Mouse (Mus musculus): ENCODE measurements around the gene Phf7.

Gene Phf7

DNA sequence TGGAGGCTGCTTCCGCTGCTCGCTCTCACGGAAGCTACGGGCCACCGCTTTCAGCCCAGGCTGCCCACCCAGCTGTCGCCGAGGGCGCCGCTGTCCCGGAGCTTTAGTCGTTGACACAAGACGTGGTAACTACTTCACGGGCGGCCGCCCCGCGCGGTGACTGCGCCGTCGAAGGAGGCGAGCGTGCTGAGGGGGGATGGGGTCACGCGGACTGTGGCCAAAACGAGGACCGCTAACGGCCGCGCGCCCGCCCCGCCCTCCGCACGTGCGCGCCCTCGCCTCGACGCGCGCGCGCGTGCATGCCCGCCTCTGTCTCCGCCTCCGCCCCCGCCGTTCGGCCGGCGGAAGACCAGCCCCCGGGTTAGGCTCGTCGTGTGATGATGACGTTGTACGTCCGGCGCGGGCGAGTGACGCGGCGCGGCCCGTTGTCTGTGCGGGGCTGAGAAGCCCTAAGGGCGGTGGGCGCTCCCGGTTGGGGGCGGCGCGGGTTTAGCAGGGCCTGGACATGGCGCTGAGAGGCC, at the start of gene Phf7, which contains the start of gene Bap1:
Phf7 (minus strand) TSS at position 234 of the 521 bp plus-strand sequence.
Bap1 (plus strand) TSS at position 367 of the 521 bp plus-strand sequence.
- peak; percentile 96 for DNase-seq

DNA sequence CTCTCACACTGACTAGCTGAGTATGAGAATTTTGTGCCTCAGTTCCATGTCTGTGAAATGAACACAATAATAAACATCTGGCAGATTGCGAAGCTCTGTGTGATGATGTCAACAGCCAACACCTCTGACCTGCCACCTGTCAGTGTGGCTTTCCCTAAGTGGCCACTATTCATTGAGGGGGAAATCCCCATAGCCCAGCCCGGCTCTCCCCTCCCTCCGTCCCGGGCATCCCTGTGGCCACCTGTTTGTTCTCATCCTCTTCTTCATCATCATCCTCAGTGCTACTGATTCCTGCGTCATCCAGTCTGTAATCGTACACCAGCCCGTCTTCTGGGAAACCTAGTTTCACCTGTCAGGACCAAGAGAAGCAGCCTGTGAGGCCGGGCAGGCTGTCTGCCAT, 34.6 kb upstream of the Phf7 start:
- DNase-seq = no peak

- peak; percentile 86 for DNase-seq
These were observed 21.0 kb upstream of the Phf7 start for GRCm38 (mm10) chr14:31272164-31272563.

- no peak for DNase-seq
These were observed 20.0 kb upstream of the Phf7 start for GRCm38 (mm10) chr14:31271121-31271520.

- DNase-seq = peak; percentile 77
These were observed 18.5 kb upstream of the Phf7 start for GRCm38 (mm10) chr14:31269456-31270100.

- DNase-seq = no peak
These were observed 17.3 kb upstream of the Phf7 start for GRCm38 (mm10) chr14:31268301-31269001.

DNA sequence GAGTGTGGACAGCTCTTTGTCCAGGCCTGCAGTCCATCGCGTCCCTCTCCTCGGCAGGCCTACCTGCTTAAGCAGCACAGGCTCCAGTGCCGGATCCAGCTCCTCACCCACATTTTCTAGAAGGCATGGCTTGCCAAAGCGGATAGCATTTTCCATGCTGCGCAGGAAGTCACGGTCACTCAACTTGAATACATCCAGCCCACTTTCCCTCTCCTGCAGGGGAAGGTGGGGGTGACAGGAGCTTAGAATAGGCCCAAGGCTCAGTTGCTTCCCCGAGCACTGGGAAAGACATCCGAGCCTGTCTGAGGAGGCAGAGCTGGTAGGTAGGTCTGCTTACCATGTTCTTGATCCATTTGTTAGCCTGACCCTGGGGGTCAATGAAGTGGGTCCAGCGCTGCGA, 16.5 kb upstream of the Phf7 start:
- DNase-seq = no peak

GRCm38 (mm10) chr14:31260932-31261331, 9.8 kb upstream of the Phf7 start:
- no peak for DNase-seq

- no peak for DNase-seq
These were observed 9.3 kb upstream of the Phf7 start for GRCm38 (mm10) chr14:31260374-31260773.

- DNase-seq = no peak
These were observed 7.4 kb upstream of the Phf7 start for GRCm38 (mm10) chr14:31258476-31259050.

GRCm38 (mm10) chr14:31252091-31252490, 974 bp upstream of the Phf7 start:
- no peak for DNase-seq

GRCm38 (mm10) chr14:31251626-31252025, 509 bp upstream of the Phf7 start:
- DNase-seq = no peak

- no peak for DNase-seq
These were observed 664 bp downstream of the Phf7 start for GRCm38 (mm10) chr14:31250222-31251083.

GRCm38 (mm10) chr14:31248396-31248795, 2.7 kb downstream of the Phf7 start:
- DNase-seq = no peak

- DNase-seq = no peak
These were observed 5.2 kb downstream of the Phf7 start for GRCm38 (mm10) chr14:31245946-31246345.

DNA sequence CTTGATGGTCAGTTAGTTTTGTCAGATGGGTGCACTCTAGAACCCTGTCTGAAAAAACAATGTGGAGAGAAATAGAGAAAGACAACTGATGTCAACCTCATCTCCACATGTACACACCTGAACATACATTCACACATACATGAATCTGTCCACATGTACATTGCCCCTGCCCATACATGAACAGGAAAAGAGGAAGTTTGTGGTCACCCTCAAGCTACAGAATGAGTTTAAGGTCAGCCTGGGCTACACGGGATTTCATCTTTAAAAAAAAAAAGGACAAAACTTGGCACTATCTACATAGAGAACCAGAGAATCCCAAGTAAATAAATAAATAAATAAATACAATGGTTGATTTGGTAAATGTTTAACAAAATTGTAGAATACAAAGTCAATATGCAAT, 6.3 kb downstream of the Phf7 start:
- DNase-seq = no peak

DNA sequence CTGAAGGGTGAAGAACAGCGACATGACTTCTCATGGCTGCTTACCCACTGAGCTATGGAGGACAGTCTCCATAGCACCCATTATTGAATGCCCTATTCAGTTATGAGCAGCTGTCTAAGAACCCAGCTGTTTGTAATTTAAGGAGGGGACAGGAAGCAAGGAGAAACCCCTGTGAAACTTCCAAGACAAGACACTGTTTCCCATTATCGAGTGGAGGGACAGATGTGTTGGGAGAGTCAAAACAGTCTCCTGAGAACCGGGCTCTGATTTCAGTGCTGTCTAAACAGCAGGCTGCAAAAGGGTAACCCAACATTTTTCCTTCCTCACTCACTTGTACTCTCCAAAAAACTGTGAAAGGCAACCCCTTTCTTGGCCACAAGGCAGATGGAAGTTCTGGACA, 10.6 kb downstream of the Phf7 start:
- DNase-seq = no peak

- peak; percentile 79 for DNase-seq
These were observed 13.8 kb downstream of the Phf7 start for GRCm38 (mm10) chr14:31237101-31237882.

DNA sequence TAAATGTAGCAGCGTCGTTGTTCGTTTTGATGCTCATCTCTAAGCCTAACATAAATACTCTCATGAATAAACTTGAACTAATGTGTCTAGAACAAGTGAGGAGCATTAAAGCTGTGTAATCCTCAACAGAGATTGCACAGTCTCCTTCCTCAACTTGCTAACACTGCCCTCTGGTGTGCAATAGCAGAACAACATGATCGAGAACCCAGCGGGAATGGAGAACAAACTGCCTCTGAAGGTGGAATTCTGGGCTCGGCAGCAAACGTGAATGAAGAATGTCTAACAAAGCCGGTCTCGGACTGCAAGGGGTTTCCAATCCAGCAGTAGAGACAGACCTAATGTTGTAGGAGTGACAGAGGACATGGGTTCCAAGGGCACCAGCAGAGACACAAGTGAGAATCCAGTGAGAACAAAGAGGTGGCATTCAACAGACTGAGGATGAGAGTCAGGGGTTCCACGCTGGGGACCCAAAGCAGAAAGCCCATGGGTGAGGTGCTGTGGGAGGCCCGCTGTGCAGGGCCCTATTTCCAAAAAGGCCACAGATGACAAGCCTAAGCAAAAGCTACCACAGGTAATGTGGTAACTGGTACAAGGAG, 17.0 kb downstream of the Phf7 start:
- DNase-seq = peak; percentile 93

DNA sequence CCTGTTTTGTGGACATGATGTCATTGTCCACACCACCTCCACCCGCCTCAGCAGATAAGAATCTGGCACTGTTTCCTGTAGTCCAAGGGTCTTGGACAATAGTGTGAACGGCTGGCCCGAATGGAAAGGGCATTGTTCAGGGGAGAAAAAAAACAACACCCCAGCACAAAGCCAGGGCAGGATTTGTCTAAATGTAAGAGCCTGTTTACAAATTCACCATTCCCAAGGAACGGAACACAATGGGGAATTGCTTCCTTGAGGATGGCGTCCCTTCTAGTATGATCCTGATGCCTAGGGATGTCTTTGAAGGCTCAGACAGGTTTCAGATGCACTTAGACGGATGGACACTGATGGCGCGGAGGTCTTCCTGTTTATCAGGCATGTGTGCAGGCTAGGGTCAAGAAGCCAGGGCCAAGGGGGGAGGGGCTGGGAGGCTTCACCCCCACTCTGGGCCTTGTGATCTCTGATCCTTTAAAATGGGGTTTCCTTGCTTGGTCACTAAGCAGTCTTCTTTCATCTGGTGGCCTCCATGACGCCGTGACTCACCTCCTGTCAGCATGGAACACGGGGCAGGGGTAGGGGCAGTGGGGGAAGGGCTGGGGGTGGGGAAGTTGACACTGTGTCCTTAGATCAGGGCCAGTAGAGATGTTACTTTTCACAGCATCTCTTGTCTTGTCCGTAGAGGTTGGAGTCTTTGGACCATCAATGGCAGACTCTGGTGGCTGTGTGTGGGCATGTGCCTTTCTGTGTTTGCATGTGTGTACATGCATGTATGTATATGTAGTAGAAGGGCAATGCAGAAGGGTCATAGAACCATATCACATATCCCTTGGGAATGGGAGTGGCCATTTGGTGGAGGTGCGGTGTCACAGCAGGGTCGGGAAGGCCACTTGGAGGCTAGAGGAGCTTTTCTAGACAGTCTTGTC, 17.8 kb downstream of the Phf7 start:
- peak; percentile 82 for DNase-seq

Data from lung, postnatal 10 days (tissue).